Mouse (Mus musculus) forebrain, embryonic 11.5 days (tissue): Measurements from ENCODE around the gene Tex44. TPM values are rescaled to one million over a fixed set of nuclear protein-coding genes. Genes with fewer than 3 reads are reported as not detected.

Experiments
- ATAC-seq: fragments of 200-750 bp; cut with Nextera tagmentation; replicated peaks from 2 replicates; pipeline ENCODE4 v1.8.0; 2017; ENCODE audit warnings: moderate TSS enrichment; ENCODE audit not compliant: low FRiP score
- DNase-seq: peaks from one replicate; pipeline ENCODE4 v3.0.0-alpha.2; 2017; ENCODE audit warnings: low spot score
- H3K27ac ChIP-seq: fragments of 300-500 bp; sonication (generic); 2 replicates; pipeline ENCODE4 v1.5.1; 2014; ENCODE audit warnings: low read depth, low read length
- H3K27me3 ChIP-seq: fragments of 300-500 bp; sonication (generic); 2 replicates; pipeline ENCODE4 v1.6.1; 2014; ENCODE audit warnings: mild to moderate bottlenecking, low read length, mixed read lengths; ENCODE audit not compliant: control insufficient read depth, insufficient read depth
- H3K36me3 ChIP-seq: fragments of 300-500 bp; sonication (generic); 2 replicates; pipeline ENCODE4 v1.6.1; 2014; ENCODE audit warnings: mild to moderate bottlenecking, low read length, moderate library complexity, mixed read lengths; ENCODE audit not compliant: control insufficient read depth, insufficient read depth
- H3K4me1 ChIP-seq: fragments of 300-500 bp; sonication (generic); replicated peaks from 2 replicates; pipeline ENCODE4 v1.6.1; 2014; ENCODE audit warnings: low read length, mixed read lengths; ENCODE audit not compliant: control insufficient read depth, insufficient read depth
- H3K4me2 ChIP-seq: fragments of 300-500 bp; sonication (generic); 2 replicates; pipeline ENCODE4 v1.6.1; 2014; ENCODE audit warnings: low read depth, mild to moderate bottlenecking, low read length, moderate library complexity, mixed read lengths; ENCODE audit not compliant: severe bottlenecking
- H3K4me3 ChIP-seq: fragments of 300-500 bp; sonication (generic); 2 replicates; pipeline ENCODE4 v1.5.1; 2014; ENCODE audit warnings: low read depth, low read length
- H3K9ac ChIP-seq: fragments of 300-500 bp; sonication (generic); 2 replicates; pipeline ENCODE4 v1.6.1; 2014; ENCODE audit warnings: low read length
- H3K9me3 ChIP-seq: fragments of 300-500 bp; sonication (generic); 2 replicates; pipeline ENCODE4 v1.6.1; 2016; ENCODE audit warnings: low read length, mixed read lengths; ENCODE audit not compliant: control insufficient read depth
- WGBS: fragments of 180-500 bp; shearing (Covaris S2); extraction: QIAGEN DNeasy Blood & Tissue Kit; methylation state at CpG from one replicate; pipeline ENCODE4 v1.1.7; 2014; 5-methylcytosine and 5-hydroxymethylcytosine counted together
- polyA plus RNA-seq: library from polyadenylated mRNA; unstranded; fragments of >200 nt; fragmentation: Nextera tagmentation; extraction: Ambion mirVana; gene quantifications from 2 replicates; pipeline ENCODE4 v1.2.1, GENCODE M21; 2014

The Tex44 gene
- polyA plus RNA-seq: not detected in 2 replicates

GRCm38 (mm10) chr1:86426128-86426527, at the start of gene Tex44, which contains the start of gene Nmur1:
TSS of gene Tex44 (plus strand) at chr1:86426329.
TSS of gene Nmur1 (minus strand) at chr1:86426228.
- H3K4me2 ChIP-seq: peak within 1 kb of the TSS; percentile 12; the same call in 1 of the 2 replicates
- no peaks in the 10 kb centered on the region for H3K36me3 ChIP-seq
- H3K27me3 ChIP-seq: no peaks in the 10 kb centered on the region
- H3K4me3 ChIP-seq: no peak within 1 kb of the TSS
- peaks cover 7% of the 10 kb centered on the region for H3K4me1 ChIP-seq
- peak within 1 kb of the TSS; percentile 57 for H3K27ac ChIP-seq
- ATAC-seq (no peak), DNase-seq (no peak)
- peak within 1 kb of the TSS; percentile 2 for H3K9ac ChIP-seq
- 92% methylated on average over 8 of the region's 8 CpGs for WGBS
- no peaks in the 10 kb centered on the region for H3K9me3 ChIP-seq

DNA sequence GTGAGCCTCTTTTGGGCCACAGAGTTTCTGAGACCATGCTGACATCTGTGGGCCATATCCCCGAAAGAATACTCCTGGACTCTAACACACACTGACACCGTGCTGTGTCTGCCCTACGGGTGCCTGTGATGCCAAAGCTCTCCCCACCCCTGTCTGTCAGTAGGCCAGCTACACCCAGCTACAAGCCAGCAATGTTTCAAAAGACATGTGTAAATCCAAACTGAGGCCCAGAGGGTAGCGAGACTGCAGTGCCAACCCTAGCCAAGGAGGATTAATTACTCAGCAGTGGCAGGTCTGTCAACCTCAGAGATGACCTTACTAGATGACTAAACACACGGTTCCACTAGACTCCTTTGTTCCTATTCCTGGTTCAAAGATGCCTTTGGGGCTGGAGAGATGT, 49.8 kb upstream of the Tex44 start:
- Histone ChIP-seq H3K9ac (no peak overlapping the region), H3K9me3 (no peaks in the 10 kb centered on the region), H3K4me3 (no peak overlapping the region), H3K4me1 (no peaks in the 10 kb centered on the region), H3K27ac (no peak overlapping the region), H3K27me3 (no peaks in the 10 kb centered on the region), H3K4me2 (no peak overlapping the region), H3K36me3 (no peaks in the 10 kb centered on the region)
- DNase-seq (no peak), ATAC-seq (no peak)
- 83% methylated on average over 5 of the region's 5 CpGs for WGBS

DNA sequence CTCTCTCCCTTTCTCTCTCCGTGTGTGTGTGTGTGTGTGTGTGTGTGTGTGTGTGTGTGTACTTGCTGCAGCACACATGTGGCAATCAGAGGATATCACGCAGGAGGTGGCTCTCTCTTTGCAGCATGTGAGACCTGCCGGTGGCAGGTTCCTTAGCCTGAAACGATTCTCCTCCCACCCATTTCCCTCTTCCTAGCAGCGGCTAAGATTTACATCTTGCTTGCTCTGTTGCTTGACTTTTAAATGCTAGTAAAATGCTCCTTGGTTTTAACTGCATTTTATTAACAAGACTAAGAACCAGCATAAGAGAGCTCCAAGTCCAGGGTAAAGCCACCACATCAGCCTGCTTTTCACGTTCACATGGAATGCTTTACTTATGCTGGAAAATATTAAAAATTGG, 47.5 kb upstream of the Tex44 start:
- no peak overlapping the region for H3K27ac ChIP-seq
- H3K27me3 ChIP-seq: no peaks in the 10 kb centered on the region
- no peaks in the 10 kb centered on the region for H3K36me3 ChIP-seq
- H3K4me1 ChIP-seq: no peaks in the 10 kb centered on the region
- H3K9me3 ChIP-seq: no peaks in the 10 kb centered on the region
- H3K4me2 ChIP-seq: no peak overlapping the region
- DNase-seq (no peak), ATAC-seq (no peak)
- no peak overlapping the region for H3K9ac ChIP-seq
- H3K4me3 ChIP-seq: no peak overlapping the region
- 78% methylated on average over 5 of the region's 6 CpGs for WGBS

- H3K9me3 ChIP-seq: no peaks in the 10 kb centered on the region
- ATAC-seq (no peak), DNase-seq (no peak)
- no peaks in the 10 kb centered on the region for H3K27me3 ChIP-seq
- no peak overlapping the region for H3K4me2 ChIP-seq
- no peaks in the 10 kb centered on the region for H3K4me1 ChIP-seq
- no peak overlapping the region for H3K9ac ChIP-seq
- no peak overlapping the region for H3K4me3 ChIP-seq
- no peaks in the 10 kb centered on the region for H3K36me3 ChIP-seq
- WGBS: 84% methylated on average over 9 of the region's 9 CpGs
- H3K27ac ChIP-seq: no peak overlapping the region
Measured at GRCm38 (mm10) chr1:86379161-86379569, 47.0 kb upstream of the Tex44 start.

DNA sequence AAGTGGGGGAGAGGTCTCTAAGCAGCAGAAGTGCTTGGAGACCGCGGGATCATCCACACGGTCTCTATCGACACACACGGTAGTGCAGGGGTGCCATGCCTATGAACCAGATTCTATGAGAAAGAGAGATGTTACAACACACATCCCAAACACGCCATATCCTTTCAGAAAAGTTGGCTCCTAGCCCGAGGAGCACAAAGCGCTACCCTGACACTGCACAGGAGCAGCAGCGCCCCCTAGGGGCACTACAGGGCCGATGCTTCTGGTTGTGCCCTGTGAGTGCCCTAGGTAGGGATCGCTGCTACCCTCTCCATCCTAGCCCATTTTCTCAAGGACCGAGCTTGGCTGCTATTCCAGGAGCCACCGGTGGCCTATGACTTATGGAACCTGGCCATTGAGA, 45.1 kb upstream of the Tex44 start:
- no peaks in the 10 kb centered on the region for H3K36me3 ChIP-seq
- H3K27me3 ChIP-seq: no peaks in the 10 kb centered on the region
- 40% methylated on average over 13 of the region's 13 CpGs for WGBS
- H3K4me2 ChIP-seq: no peak overlapping the region
- H3K4me3 ChIP-seq: no peak overlapping the region
- ATAC-seq: no peak; the same call in 1 of the 2 replicates
- H3K27ac ChIP-seq: no peak overlapping the region
- no peaks in the 10 kb centered on the region for H3K9me3 ChIP-seq
- H3K9ac ChIP-seq: no peak overlapping the region
- peak; percentile 75 for DNase-seq
- H3K4me1 ChIP-seq: no peaks in the 10 kb centered on the region

DNA sequence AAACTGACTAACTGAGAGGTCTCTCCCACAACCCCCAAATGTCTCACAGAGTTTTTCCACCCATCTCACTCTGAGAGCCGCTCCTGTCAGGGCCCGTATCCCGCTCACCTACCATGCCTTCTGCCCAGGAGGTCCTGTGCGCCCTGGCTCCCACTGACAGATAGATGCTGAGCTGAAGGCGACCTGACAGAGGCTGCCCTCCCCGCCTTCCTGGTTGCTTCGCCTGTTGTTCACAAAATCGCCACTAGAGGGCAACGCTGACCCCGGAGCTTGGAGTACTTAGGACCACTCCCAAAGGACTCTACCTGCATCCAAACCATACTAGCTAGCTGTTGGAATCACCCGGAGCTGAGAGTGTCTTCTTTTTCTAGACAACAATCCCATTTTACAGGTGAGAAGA, 36.9 kb upstream of the Tex44 start:
- DNase-seq (peak; percentile 87), ATAC-seq (0 out of 2 replicates have a peak, but pooled peaks have one; percentile 39)
- Histone ChIP-seq H3K9me3 (no peaks in the 10 kb centered on the region), H3K27me3 (no peaks in the 10 kb centered on the region), H3K4me3 (no peak overlapping the region), H3K36me3 (no peaks in the 10 kb centered on the region), H3K4me2 (no peak overlapping the region), H3K27ac (no peak overlapping the region), H3K9ac (no peak overlapping the region), H3K4me1 (no peaks in the 10 kb centered on the region)
- 4% methylated on average over 11 of the region's 11 CpGs for WGBS

DNA sequence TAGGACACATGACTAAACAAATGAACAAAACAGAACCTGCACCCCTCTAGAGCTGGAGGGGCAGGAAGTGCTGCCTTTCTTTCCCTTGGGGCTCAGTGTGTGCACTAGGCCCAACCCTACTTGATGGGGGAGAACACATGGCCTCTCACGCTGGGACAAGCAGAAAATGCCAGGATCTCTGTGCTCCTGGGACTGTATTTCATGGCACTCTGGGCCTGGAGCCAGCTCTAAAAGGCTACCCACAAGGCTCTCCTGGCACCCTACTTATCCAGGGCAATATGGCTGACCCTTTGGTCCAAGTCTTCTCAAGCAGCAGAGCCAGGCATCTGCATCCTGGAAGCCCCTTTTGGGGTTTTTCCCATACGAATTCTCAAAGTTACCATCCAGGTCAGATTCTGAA, 34.7 kb upstream of the Tex44 start:
- no peak overlapping the region for H3K4me2 ChIP-seq
- no peak overlapping the region for H3K4me3 ChIP-seq
- H3K9ac ChIP-seq: no peak overlapping the region
- no peaks in the 10 kb centered on the region for H3K9me3 ChIP-seq
- H3K27me3 ChIP-seq: no peaks in the 10 kb centered on the region
- H3K4me1 ChIP-seq: no peaks in the 10 kb centered on the region
- no peak for ATAC-seq
- H3K27ac ChIP-seq: no peak overlapping the region
- no peaks in the 10 kb centered on the region for H3K36me3 ChIP-seq
- DNase-seq: no peak
- 80% methylated on average over 2 of the region's 2 CpGs for WGBS

GRCm38 (mm10) chr1:86393219-86393618, 32.9 kb upstream of the Tex44 start:
- no peaks in the 10 kb centered on the region for H3K4me1 ChIP-seq
- H3K9me3 ChIP-seq: no peaks in the 10 kb centered on the region
- ATAC-seq (no peak), DNase-seq (no peak)
- 93% methylated on average over 3 of the region's 3 CpGs for WGBS
- H3K9ac ChIP-seq: no peak overlapping the region
- no peak overlapping the region for H3K27ac ChIP-seq
- no peaks in the 10 kb centered on the region for H3K36me3 ChIP-seq
- no peaks in the 10 kb centered on the region for H3K27me3 ChIP-seq
- no peak overlapping the region for H3K4me3 ChIP-seq
- no peak overlapping the region for H3K4me2 ChIP-seq

- Histone ChIP-seq H3K4me3 (no peak overlapping the region), H3K4me2 (no peak overlapping the region), H3K27me3 (no peaks in the 10 kb centered on the region), H3K4me1 (no peaks in the 10 kb centered on the region), H3K27ac (no peak overlapping the region), H3K9ac (no peak overlapping the region), H3K36me3 (no peaks in the 10 kb centered on the region), H3K9me3 (no peaks in the 10 kb centered on the region)
- ATAC-seq (no peak), DNase-seq (no peak)
- 90% methylated on average over 3 of the region's 3 CpGs for WGBS
Measured at GRCm38 (mm10) chr1:86394246-86394645, 31.9 kb upstream of the Tex44 start.
